Mouse (Mus musculus): Measurements from ENCODE around the gene Gm10053. TPM values are rescaled to one million over a fixed set of nuclear protein-coding genes. Genes with fewer than 3 reads are reported as not detected.

Gm10053 gene
- polyA plus RNA-seq (2012; rRNA removed): 0.75 and 2.2 TPM in 2 replicates

GRCm38 (mm10) chr19:24875129-24875870 is at the start of gene Gm10053:
Gm10053 (plus strand) TSS chr19:24875686.

GRCm38 (mm10) chr19:24861612-24862451 is 13.7 kb upstream of the Gm10053 start, which contains the start of gene Pgm5:
Pgm5 (minus strand) TSS chr19:24861855.

GRCm38 (mm10) chr19:24900581-24901220 is 25.2 kb downstream of the Gm10053 start, which contains the start of gene Foxd4:
Foxd4 (minus strand) TSS chr19:24901197.

Other genes with a start within 250 kb of the Gm10053 start
- gene Tmem252, start 201.7 kb upstream of the Gm10053 start, polyA plus RNA-seq (2012; rRNA removed): 0.51 and 0.54 TPM in 2 replicates
- gene Pgm5, start 13.8 kb upstream of the Gm10053 start, polyA plus RNA-seq (2012; rRNA removed): 44.0 and 53.8 TPM in 2 replicates
- gene Foxd4, start 25.5 kb downstream of the Gm10053 start, polyA plus RNA-seq (2012; rRNA removed): not detected in 2 replicates
- gene Cbwd1, start 85.9 kb downstream of the Gm10053 start, polyA plus RNA-seq (2012; rRNA removed): 0.75 and 0.85 TPM in 2 replicates
- 14.3 and 15.0 TPM in 2 replicates for gene Dock8, start 123.8 kb downstream of the Gm10053 start, polyA plus RNA-seq (2012; rRNA removed)